Mouse (Mus musculus) frontal cortex, adult (tissue): ENCODE measurements around the gene Olfr371.

Experiments
- ATAC-seq: cut with Nextera tagmentation; 2 replicates; pipeline ENCODE4 v1.9.2; 2017; ENCODE audit warnings: mild to moderate bottlenecking, moderate library complexity, mixed read lengths; ENCODE audit not compliant: low TSS enrichment

Olfr371 gene

GRCm38 (mm10) chr8:85225688-85226087 is at the start of gene Olfr371:
Gene Olfr371 (plus strand): TSS chr8:85225988.
- ATAC-seq, result no peak

GRCm38 (mm10) chr8:85192346-85192745 is 33.4 kb upstream of the Olfr371 start:
- no peak for ATAC-seq

GRCm38 (mm10) chr8:85220220-85220619 is 5.6 kb upstream of the Olfr371 start:
- peak; percentile 64; the same call in 1 of the 2 replicates for ATAC-seq

- no peak for ATAC-seq
Measured at GRCm38 (mm10) chr8:85220992-85221391, 4.8 kb upstream of the Olfr371 start.

- no peak for ATAC-seq
Measured at GRCm38 (mm10) chr8:85227297-85227696, 1.5 kb downstream of the Olfr371 start.
